Mouse (Mus musculus) testis, adult 2 months (tissue): ENCODE data around the gene S1pr5.

Experiments used
- CTCF ChIP-seq: fragments of 200-500 bp; IDR thresholded peaks from 2 replicates; pipeline ENCODE4 v1.5.1; 2012; ENCODE audit warnings: low read depth, mild to moderate bottlenecking, inconsistent platforms, low read length, moderate library complexity; ENCODE audit not compliant: control insufficient read depth, insufficient read depth, insufficient replicate concordance
- POLR2A ChIP-seq: fragments of 200-500 bp; IDR thresholded peaks from 2 replicates; pipeline ENCODE4 v1.6.1; 2012; ENCODE audit warnings: low read depth, mild to moderate bottlenecking, inconsistent platforms, low read length, moderate library complexity; ENCODE audit not compliant: control insufficient read depth

DNA sequence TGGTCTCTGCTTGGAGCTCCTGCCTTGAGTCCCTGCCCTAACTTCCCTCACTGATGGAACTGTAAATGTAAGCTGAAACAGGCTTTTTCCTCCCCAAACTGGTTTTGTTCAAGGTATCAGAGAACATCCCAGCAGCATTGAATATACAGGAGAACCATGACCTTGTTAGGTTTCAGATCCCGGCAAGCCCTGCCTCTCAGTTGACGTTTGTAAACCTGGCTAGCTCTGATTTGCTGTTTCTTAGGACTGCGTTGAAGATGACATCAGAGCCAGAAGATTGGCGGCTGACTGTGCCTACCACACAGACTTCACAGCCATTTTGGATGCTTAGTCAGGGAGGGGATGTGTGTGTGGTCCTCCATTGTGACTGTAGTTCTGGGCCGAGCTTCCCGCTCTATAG is 24.3 kb downstream of the S1pr5 start:
- TF ChIP-seq CTCF: no peak
- no peak for TF ChIP-seq POLR2A
